Mouse (Mus musculus) embryo, embryonic 11.5 days (tissue): ENCODE data around the gene Uckl1.
A peak's percentile ranks its signal among the peaks of the same experiment; 100 is the strongest.

Experiments
- DNase-seq: peaks from one replicate; pipeline ENCODE4 v3.0.0-alpha.2; 2012; ENCODE audit warnings: low read depth, low spot score

Gene Uckl1

DNA sequence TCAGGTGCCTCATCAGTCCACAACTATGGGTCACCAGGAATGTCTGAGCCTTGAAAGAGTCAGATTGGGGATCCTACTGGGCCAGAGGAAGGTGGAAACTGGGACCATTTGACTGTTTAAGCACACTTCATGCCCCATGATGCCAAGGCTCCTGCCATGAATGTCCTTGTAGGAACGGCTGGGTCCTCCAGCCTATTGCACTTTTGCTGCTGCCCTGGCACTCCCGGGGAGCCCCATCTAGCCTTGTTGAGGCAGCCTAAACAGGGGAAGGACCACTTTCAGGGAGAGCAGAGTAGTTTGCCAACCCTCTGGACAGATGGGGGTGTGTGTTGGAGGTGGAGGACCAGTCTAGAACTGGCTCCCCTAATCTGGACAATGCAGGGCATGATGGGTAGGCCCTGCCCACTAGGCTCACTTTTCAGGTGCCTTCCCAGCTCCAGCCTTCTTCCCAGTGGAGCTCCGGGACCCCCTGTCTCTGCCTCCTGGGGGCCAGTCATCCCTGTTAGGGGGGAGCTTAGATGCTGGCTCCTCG lies at the start of gene Uckl1:
Gene Uckl1 (minus strand): TSS at position 482 of the 532 bp plus-strand sequence.
- no peak for DNase-seq

DNA sequence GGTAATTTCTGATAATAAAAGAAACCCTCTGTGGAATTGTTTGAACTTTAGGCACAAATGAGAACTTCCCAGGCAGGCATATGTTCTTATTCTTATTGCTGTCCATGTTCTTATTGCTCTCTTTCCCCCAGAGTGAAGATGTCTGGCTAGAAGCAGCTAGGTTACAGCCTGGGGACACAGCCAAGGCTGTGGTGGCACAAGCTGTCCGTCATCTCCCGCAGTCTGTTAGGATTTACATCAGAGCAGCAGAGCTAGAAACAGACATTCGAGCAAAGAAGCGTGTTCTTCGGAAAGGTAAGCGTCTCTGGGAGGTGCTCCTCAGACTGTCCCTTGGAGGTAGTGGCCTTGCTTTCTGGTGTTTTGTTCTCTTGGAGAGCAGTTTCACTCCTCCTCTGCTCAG lies 47.9 kb upstream of the Uckl1 start:
- DNase-seq = no peak

DNA sequence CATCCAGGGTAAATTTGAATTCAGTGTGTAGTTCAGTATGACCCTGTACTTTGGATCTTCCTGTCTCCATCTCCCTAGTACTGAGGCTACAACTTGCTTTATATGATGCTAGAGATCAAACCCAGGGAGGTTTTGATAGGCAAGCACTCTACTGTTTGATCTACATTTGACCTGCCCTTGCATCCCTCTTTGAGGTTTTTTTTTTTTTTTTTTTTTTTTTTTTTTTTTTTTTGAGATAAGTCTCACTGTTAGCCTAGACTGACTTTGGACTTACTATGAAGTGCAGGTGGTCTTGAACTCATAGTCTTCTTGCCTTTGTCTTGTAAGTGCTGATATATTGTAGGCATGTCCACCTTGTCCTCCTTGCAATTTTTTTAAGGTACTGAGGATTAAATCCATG lies 43.8 kb upstream of the Uckl1 start:
- DNase-seq = no peak

DNA sequence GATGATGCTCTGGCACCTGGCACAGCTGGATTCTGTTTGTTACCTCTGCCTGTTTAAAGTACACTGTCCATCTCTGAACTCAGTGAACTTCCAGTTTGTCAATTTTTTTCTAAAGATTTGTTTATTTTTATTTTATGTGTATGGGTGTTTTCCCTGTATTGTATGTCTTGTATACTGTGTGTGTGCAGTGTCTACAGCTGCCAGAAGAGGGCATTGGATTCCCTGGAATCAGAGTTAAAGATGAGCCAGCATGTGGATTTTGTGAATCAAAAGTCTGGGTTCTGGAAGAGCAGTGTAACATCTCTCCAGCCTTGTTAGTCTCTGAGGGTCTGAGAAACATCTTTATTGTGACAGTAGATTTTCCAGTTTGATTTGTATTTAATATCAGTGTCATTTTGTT lies 38.7 kb upstream of the Uckl1 start:
- DNase-seq = no peak

DNA sequence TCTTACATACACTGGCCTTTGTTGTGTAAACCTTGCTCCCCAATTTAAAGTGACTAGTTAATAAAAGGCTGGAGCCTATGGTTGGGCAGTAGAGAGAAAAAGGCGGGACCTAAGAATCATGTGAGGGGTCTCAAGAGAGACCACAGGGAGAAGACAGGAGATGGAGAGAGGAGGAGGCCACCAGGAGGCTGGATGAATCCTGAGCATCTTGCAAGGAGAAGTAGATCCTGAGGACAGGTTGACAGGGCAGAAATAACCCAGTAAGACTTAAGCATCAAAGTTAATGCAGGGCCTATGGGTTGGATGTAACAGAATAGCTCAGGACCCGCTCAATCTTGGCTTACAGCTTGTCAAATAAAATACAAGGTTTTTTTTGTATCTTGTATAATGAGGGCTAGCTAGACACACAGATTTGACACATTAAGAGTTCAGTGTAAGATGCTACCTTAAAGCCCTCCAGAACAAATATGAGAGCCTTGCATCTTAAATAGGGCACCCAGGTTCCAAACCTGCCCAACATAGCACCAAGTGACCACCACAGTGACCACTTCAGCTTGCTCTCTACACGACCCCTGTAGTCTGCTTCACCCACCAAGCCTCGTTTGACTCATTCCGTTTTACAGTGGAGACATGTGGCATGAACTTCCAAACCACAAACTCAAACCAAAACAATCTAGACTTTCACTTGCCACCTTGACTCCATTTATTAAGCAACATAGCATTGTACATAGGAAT lies 34.2 kb upstream of the Uckl1 start:
- DNase-seq = no peak

DNA sequence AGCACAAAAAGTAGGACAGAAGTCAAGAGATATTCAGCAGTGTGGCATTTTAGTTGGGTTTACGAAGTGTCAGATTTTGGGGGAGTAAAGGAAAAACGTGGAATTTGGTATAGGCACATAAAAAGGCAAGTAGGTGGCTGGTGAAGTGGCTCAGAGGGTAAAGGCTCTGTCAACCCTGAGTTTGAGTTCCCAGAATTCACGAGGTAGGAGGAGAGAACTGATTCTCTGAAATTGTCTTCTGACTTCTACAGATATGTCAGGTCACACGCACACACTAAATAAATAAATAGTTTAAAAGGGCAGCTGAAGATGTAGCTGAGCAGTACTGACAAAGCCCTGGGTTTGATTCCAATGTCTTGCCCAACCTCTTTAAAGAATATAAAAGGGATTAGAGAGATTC lies 17.7 kb upstream of the Uckl1 start:
- DNase-seq = no peak

DNA sequence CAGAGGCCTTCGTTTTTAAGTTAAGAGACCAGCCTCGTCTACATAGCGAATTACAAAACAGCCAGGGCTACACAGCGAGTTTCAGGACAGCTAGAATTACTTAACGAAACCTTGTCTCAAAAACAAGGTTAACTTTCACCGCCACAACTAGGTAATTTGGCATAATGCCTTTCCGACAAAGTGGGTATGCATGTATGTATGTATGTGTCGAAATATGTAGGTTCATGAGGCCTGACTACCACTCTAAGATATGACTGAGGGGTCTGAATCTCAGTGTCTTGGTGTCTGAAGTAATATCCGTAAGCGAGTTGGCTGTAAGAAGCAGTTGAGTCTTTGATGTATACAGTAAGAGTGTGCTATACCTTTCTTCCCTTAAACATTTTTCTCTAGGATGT lies 17.1 kb upstream of the Uckl1 start:
- DNase-seq = no peak

DNA sequence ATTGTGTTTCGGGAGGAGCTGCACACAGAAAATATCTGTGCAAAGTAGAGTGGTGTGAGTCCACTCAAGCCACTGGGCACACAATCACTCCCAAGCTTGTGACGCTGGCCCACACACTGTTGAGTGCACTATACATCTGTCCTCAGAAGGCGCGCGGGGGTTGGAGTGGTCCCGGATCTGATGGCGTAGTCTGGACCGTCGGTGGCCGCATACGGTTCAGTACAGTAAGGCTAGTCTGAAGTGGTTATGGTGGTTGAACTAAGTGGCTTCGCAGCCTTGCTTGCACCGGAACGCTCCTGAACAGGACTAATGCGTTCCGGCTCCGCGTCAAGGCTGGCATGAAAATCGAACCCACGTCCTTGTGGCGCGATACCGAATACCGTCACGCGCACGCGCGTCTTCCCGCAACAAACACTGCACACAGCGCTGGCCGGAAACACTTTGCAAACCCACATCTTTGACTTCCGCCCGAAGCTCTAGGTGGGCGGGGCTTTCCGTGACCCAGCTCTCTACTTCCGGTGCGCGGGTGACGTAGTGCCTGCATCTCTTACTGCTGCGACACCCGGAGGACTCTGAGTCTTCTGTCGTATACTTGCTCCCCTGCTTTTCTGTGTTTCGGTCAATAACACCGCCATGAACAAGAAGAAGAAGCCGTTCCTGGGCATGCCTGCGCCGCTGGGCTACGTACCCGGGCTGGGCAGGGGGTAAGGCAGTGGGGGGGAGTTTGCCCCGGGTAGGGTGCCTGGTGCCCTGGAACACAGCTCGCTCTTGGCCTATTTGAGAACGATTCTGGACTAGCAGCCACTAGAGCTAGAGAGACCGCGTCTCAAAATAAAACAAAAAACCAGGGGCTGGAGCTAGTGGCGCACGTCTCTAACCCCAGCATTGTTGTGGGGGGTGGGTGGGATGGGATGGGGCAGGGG lies 16.4 kb upstream of the Uckl1 start:
- DNase-seq = peak; percentile 94

DNA sequence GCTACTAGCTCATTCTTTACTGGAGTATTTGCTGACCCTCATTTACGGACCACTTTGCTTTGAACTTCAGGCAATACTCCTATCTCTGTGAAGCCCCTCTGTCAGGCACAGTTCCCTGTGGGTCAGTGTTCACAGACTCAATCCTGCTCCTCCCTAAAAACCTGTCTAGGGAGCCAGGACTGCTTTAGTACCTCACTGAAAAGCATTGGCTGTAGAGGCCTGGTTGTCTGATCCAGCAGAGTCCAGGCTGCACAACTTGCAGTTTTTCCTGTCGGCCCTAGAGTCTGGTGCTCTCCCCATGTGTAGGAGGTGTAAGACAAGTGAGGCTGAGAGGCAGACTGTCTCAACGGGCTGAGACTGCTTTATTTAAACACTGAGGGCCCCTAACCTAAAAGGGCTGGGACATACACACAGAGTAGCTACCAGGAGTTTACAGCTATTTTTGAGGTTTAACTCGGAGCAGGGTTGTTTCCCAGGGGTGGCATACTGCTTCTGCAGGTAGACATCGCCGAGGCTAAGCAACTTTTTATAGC lies 15.6 kb upstream of the Uckl1 start:
- DNase-seq = no peak

DNA sequence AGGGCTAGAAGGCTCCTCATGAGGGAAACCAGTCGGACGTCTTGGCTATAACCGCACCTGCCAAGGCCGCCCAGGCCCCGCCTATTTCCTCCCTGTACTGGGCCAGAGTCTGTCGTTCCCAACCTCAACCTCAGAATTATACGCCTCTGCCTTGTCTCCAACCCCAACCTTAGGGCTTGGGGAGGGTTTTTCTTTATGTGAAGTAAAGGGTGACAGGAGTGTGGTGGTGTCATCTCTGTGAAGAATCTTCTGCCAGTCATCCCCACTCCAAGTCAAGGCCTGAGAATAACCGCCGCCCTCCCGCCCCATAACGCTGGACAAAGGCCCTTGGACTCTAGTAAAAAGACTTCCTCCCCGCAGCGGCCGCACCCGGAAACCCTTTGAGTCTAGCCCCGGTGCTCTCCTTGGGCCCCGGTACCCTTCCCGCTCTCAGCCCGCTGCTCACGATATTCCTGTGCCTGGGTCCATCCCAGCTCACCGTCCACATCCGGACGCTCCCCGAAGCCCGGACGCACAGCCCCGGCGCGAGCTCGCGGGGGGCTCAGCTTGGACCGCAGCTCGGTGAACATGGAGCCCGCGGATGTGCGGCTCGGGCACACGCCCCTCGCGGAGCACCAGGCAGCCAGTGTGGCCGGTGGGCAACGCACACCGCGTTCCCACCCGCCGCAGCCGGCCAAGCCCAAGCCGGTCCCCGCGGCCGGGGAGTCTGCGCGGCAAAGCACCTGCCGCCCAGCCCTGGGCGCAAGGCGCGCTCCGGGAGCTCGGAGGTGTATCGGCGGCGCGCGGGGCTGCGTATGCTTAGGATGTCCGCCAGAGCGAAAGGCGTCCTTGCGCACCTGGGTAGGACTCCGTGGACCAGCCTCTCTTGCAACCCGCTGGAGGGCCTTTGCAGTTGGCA lies 14.0 kb upstream of the Uckl1 start, which contains the start of gene Samd10:
Gene Samd10 (minus strand): TSS at position 759 of the 898 bp plus-strand sequence.
- DNase-seq = no peak

DNA sequence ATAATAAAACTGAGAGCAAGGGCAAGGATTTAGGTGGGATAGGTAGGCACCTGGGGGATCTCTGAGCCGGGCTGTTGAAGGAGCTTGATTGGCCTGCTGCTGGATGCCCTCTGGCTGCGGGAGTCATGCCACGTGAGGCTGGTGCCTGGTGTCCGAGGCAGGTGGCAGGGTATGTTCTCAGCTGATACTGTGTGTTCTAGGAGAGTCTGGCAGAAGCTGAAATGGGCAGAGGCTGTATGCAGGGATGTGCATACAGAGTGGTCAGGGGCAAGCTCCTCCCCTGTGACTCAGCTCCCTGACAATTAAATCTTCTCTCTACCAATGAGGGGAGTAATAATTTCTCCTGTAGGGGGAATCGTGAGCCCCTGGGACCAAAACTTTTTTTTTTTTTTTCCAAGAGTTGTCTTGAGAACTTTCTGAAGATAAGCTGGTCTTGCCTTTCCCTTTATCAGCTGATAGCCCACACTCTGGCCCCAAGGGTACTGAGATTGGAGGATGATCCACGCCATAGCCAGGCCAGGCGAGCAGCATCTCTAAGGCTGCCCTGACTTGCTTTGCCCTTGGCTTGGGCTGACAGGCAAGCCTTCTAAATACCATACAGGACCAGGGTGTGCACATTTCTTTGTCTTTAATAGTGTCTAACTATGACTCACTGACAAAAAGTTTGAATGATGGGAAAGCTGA lies 12.8 kb upstream of the Uckl1 start:
- no peak for DNase-seq

DNA sequence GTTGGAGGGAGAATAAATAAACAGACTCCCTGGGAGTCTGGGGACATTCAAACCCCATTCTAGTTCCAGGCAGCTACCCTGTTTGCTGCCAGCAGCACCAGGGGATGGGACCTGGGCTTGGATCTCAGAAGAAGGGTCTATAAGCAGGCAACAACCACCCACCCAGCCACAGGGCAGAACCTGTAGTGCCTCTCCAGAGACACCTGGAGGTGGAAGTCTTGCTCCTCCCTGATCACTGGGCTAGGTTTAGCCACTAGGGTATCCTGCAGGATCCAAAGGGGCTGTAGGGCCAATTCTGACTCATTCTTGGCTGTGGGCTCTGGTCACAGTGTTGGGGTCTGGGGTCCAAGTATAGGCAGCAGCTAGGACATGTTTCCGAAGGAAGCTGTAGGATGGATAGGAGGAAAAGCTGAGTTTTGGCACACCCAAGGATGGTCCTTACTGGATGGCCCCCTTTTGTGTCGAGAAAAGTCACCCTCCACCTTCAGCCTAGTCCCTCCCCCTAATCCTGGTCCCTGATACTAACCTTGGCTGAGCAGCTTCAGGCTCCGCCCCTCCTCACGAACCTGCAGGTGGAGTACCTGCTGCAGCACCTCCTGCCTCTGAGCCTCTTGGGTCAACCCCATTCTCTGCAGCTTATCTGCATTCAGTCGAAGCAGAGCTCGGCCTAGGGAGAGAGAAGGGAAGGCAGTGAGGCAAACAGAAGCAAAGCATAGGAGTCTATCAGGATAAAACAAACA lies 11.7 kb upstream of the Uckl1 start:
- no peak for DNase-seq

DNA sequence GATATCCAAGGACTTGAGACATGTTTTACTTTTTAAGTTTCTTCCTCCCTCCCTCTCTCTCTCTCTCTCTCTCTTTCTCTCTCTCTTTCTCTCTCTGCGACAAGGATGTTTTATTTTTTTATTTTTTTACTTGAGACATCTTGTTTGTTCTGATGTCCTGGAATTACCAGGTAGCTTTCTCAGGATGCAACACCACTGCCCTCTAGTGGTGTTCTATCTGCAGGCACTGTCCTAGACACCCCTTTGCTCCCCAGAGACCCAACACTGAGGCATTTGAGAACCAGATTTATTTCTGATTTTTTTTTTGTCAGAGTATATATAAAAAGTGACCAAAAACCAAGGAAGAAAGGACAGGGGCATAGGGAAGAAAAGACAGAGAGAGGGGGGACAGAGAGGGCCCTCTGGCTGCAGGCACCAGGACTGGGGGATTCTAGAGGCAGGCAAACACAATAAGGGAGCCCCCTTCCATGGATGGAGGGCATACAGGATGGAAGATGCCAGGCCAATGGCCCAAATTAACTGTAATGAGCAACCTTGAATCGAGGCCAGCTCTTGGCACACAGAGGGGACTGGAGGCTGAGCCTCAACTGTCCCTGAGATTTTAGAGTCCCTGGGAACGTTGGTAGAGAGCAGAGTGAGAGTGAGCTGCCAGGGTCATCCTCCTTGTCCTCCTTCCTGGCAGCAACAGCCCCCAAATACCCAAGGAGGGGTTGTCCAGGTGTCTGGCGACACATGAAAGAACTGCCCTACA lies 10.4 kb upstream of the Uckl1 start:
- DNase-seq = no peak

DNA sequence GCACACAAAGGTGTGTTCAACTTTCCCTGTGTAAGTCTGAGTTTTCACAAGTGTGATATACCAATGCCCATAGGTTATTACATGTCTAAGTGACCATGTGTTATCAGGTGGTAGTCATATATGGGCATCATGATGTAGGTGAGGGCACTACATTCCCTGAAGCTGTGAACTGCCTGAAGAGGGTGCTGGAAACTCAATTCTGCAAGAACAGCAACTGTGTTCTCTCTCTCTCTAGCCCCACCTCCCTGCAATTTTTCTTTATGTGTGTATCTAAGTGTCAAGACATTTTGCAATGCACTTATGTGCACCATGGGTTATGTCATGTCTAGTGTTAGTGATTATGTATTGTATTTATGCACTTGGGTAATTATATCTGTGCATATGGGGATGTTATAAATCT lies 9.2 kb upstream of the Uckl1 start:
- no peak for DNase-seq

DNA sequence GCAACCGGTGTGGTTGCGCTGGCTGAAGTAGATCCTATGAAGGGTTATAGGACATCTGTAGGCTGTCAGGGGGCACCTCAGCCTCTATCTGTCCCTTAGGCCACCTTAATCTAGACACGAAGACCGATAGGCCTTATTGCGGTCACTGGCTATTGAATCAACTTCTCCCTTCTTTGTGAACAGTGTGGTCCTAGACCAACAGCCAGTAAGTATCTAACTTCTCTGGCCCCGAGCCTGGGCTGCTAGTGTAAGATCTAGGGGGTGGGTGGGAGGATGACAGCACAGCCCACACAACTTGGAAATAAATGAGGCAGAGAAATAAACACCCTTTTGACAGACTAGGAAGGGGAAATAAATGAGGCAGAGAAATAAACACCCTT lies 8.3 kb upstream of the Uckl1 start:
- no peak for DNase-seq

DNA sequence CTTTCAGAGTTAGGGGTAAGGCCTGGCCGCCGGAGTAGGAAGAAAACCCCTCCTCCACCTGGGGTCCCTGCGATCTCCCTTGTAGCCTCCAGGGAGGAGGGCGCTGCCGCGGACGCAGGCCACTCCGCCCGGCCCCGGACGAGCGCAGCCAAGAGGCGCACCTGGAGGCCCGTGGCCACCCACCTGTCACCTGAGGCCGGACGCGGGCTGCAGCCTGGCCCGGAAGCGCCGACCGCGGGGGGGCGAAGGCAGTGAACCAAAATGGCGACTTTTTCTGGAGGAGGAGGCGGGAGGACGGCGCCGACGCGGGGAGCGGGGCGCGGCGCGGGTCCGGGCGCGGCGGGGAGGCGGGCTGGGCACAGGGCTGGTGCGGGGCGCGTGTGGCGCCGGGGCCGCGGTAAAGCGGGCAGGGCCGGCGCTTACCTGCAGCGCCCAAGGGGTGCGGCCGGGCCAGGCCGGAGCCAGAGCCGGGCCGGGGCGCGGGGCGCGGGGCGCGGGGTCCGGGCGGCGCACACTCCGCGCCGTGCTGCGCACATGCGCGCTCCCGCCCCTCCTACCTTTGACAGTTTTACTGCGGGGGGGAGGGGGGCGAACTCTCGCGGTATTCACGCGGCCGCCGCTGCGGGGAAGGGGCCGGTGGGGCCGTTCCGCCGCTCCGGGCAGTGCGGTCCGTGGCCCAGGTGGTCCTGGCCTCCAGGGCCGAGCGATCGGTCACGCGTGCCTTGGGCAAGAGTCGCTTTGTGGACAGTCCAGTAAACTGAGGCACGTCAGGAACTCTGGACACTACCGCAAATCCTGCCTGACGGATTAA lies 7.7 kb upstream of the Uckl1 start, which contains the start of gene Zfp512b:
Gene Zfp512b (minus strand): TSS at position 573 of the 811 bp plus-strand sequence.
- peak; percentile 67 for DNase-seq

DNA sequence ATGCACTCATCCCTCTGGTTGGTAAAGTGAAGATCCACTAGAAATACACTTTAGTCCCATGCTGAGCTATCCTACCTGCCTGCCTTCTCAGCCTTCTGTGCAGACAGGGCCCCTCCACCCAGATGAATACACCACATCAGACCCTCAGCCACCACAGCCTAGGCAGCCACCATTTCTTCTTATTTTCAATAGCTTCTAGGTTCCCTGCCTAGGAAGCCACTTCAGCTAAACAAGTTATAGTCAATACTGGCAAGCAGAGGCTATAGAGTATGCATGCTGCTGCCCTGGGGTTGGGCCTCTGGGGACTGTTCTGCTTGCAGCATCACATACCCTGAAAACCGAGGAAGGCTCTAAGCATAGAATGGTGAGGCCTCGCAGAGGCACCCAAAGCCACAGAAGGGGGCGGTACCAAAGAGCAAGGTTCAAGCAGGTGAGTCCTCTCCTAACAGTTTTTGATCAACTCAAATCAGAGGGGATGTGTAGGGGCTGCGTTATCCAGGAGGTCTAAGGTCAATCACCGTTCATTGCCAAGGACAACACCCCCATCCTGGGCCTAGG lies 6.9 kb upstream of the Uckl1 start, which contains the start of gene Prpf6:
Gene Prpf6 (plus strand): TSS at position 341 of the 558 bp plus-strand sequence.
- no peak for DNase-seq

DNA sequence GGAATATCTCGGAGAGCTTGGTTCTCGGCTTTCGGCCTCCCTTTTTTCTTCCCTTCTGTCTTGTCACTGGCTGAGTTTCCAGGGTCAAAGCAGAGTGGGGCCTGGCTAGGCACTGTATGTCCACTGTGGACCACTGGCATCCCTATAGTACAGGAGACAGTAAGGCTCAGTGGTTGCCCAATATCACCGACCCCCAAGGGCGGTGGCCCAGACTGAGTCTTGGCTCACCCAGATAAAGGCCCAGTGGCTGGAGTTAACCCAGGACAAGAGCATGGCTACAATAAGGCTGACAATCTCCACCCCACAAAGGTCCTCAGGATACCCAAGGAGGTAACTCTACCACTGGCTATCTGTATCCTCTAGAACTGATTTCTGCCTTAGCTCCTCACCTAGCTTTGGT lies 5.8 kb upstream of the Uckl1 start:
- no peak for DNase-seq
